Mouse (Mus musculus): ENCODE results near the gene Samd15. TPM values are rescaled to one million over a fixed set of nuclear protein-coding genes. Genes with fewer than 3 reads are reported as not detected.
"Not testable (repeated sequence)": the region's sequence is repeated elsewhere in the genome, so short reads cannot be mapped to it uniquely, and the experiment has no call there.

Samd15 gene
- polyA plus RNA-seq, 1 experiment from 2014 or later, result 2.5 TPM

DNA sequence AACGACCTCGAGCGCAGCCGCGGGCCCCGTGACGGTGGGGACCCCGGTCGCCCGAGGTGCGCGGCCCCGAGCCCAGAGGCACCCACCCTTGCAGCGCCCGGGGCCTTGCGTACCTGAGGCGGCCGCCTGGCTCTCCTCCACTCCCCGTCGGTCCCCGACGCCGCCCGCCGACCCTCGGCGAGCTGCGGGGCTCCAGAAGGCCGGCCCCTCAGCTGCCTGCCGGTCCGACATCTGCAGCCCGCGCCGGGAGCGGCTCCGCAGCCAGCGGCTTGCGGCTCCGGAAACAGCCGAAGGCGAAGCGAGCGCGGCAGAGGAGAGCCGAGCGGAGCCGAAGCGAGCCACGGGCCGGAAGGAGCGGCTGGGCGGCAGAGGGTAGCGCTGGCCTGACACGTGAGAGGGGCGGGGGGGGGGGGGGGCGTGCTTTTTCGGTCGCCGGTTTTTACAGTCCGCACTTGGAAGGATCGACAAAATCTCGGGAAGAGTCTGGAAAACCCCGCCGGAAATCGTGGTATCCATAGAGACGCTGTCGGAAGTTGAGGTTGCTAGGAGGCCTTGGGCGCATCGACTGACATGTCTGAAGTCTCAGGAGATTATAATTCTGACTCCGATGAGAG is 557 bp downstream of the Samd15 start, which contains the start of gene Tmed8:
TSS of gene Tmed8 (minus strand) at position 482 of the 614 bp plus-strand sequence.
- Histone ChIP-seq H3K27me3 (replicated peaks) (no peaks in the 10 kb centered on the region), H3K9me3 (replicated peaks) (no peaks in the 10 kb centered on the region), H3K9ac (replicated peaks) (peak within 1 kb of the TSS; percentile 84), H3K27ac (replicated peaks) (peak within 1 kb of the TSS; percentile 90), H3K4me2 (peak within 1 kb of the TSS; percentile 79), H3K4me1 (peaks cover 15% of the 10 kb centered on the region), H3K4me3 (replicated peaks) (peak within 1 kb of the TSS; percentile 65), H3K36me3 (no peaks in the 10 kb centered on the region)
- peak; percentile 95 for ATAC-seq (ENCODE audit: low FRiP score)
- WGBS, result under 1% methylated on average over 61 of the region's 70 CpGs

GRCm38 (mm10) chr12:87201694-87202093 is 2.2 kb downstream of the Samd15 start:
- no peak overlapping the region for H3K9ac ChIP-seq (replicated peaks)
- WGBS, result 71% methylated on average over 5 of the region's 5 CpGs

GRCm38 (mm10) chr12:87205789-87206188 is 6.3 kb downstream of the Samd15 start:
- not testable (repeated sequence) for H3K9ac ChIP-seq (replicated peaks); H3K27ac ChIP-seq (replicated peaks); H3K4me3 ChIP-seq (replicated peaks); ATAC-seq (ENCODE audit: low FRiP score); H3K4me1 ChIP-seq; H3K4me2 ChIP-seq; H3K36me3 ChIP-seq; H3K27me3 ChIP-seq (replicated peaks); H3K9me3 ChIP-seq (replicated peaks)
- 95% methylated on average over 5 of the region's 5 CpGs for WGBS

More at GRCm38 (mm10) chr12:87201694-87202093, 2.2 kb downstream of the Samd15 start:
- no peak for ATAC-seq (ENCODE audit: low FRiP score)
- Histone ChIP-seq H3K4me3 (replicated peaks) (no peak overlapping the region), H3K4me1 (peaks cover 15% of the 10 kb centered on the region), H3K4me2 (no peak overlapping the region), H3K9me3 (replicated peaks) (no peaks in the 10 kb centered on the region), H3K27ac (replicated peaks) (no peak overlapping the region), H3K36me3 (no peaks in the 10 kb centered on the region), H3K27me3 (replicated peaks) (no peaks in the 10 kb centered on the region)

- Histone ChIP-seq H3K4me1 (no peaks in the 10 kb centered on the region), H3K36me3 (no peaks in the 10 kb centered on the region), H3K27ac (replicated peaks) (no peak overlapping the region), H3K9ac (replicated peaks) (no peak overlapping the region), H3K9me3 (replicated peaks) (no peaks in the 10 kb centered on the region), H3K4me3 (replicated peaks) (no peak overlapping the region), H3K4me2 (no peak overlapping the region), H3K27me3 (replicated peaks) (no peaks in the 10 kb centered on the region)
- ATAC-seq (ENCODE audit: low FRiP score), result no peak
- 60% methylated on average over 2 of the region's 2 CpGs for WGBS
Observed at GRCm38 (mm10) chr12:87212844-87213606, 13.5 kb downstream of the Samd15 start.

GRCm38 (mm10) chr12:87216053-87216452 is 16.5 kb downstream of the Samd15 start:
- no peak overlapping the region for H3K4me3 ChIP-seq (replicated peaks)
- no peak for ATAC-seq (ENCODE audit: low FRiP score)
- H3K27ac ChIP-seq (replicated peaks), result no peak overlapping the region
- no peak overlapping the region for H3K4me2 ChIP-seq
- no peaks in the 10 kb centered on the region for H3K4me1 ChIP-seq
- no peaks in the 10 kb centered on the region for H3K9me3 ChIP-seq (replicated peaks)
- 73% methylated on average over 2 of the region's 2 CpGs for WGBS
- H3K9ac ChIP-seq (replicated peaks), result no peak overlapping the region
- H3K36me3 ChIP-seq, result no peaks in the 10 kb centered on the region
- no peaks in the 10 kb centered on the region for H3K27me3 ChIP-seq (replicated peaks)

DNA sequence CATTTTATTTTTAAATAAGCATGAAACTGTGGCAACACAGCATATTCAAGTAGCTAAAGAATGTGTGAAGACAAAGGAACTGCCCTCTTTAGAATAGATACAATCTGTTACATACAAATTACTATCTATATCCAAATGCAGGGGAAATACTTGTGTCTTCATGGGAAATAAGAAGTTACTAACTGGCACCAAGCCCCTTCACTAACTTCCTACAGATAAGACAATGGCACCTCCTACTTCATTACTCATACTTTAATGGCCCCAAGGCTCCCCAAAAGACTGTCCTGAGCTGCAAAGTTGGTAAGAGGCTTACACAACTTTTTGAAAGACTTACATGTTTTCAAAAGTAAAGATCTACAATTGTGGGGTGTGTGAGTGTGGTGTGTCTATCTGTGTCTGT is 18.1 kb downstream of the Samd15 start:
- Histone ChIP-seq H3K4me1 (no peaks in the 10 kb centered on the region), H3K9me3 (replicated peaks) (no peaks in the 10 kb centered on the region), H3K27ac (replicated peaks) (no peak overlapping the region), H3K4me3 (replicated peaks) (no peak overlapping the region), H3K27me3 (replicated peaks) (no peaks in the 10 kb centered on the region), H3K36me3 (no peaks in the 10 kb centered on the region), H3K4me2 (no peak overlapping the region), H3K9ac (replicated peaks) (no peak overlapping the region)
- ATAC-seq (ENCODE audit: low FRiP score), result no peak

GRCm38 (mm10) chr12:87219362-87219761 is 19.8 kb downstream of the Samd15 start:
- 73% methylated on average over 7 of the region's 7 CpGs for WGBS
- H3K4me3 ChIP-seq (replicated peaks), result no peak overlapping the region
- no peak overlapping the region for H3K9ac ChIP-seq (replicated peaks)
- H3K27ac ChIP-seq (replicated peaks), result no peak overlapping the region
- no peak for ATAC-seq (ENCODE audit: low FRiP score)
- H3K36me3 ChIP-seq, result no peaks in the 10 kb centered on the region
- no peaks in the 10 kb centered on the region for H3K27me3 ChIP-seq (replicated peaks)
- H3K9me3 ChIP-seq (replicated peaks), result no peaks in the 10 kb centered on the region
- H3K4me1 ChIP-seq, result no peaks in the 10 kb centered on the region
- no peak overlapping the region for H3K4me2 ChIP-seq

DNA sequence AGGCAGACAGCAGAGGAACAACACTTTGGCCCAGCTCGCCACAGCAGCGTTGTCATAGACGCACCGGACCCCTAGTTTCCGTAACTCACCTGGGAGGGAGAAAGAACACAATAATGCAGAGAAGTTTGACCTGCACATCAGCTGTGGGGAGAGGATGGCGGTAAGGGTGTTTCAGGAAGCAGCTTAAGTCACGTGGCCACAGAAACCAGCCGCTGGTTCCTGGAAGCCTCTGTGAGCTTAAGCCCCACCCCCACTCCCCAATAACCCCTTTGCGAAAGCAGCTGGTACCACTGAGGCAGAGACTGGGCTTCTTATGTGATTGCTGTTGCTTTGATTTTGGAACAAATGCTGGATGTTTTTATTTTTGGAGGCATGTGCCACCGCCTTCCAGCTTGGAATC is 25.4 kb downstream of the Samd15 start:
- H3K4me3 ChIP-seq (replicated peaks), result no peak overlapping the region
- WGBS, result 80% methylated on average over 10 of the region's 10 CpGs
- ATAC-seq (ENCODE audit: low FRiP score), result no peak
- no peaks in the 10 kb centered on the region for H3K4me1 ChIP-seq
- H3K27ac ChIP-seq (replicated peaks), result no peak overlapping the region
- no peaks in the 10 kb centered on the region for H3K27me3 ChIP-seq (replicated peaks)
- H3K9ac ChIP-seq (replicated peaks), result no peak overlapping the region
- H3K4me2 ChIP-seq, result no peak overlapping the region
- no peaks in the 10 kb centered on the region for H3K36me3 ChIP-seq
- H3K9me3 ChIP-seq (replicated peaks), result no peaks in the 10 kb centered on the region

DNA sequence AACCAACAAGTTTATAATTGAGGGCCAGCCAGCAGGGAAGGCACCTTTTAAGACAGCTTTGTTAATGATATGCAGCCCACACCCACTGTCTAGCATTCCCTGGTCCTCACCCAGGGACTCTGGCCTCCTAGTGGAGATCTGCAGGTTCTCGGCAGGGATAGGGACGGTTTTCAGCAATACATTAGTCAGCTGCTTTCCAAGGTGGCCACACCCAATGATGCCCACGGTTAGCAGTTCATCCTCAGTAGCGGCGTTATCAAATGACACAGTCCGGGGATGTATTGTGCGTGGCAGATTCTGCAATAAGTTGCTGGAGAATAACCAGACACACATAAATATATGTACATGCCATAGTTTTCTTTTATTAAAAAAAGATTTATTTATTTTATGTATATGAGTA is 27.3 kb downstream of the Samd15 start:
- ATAC-seq (ENCODE audit: low FRiP score), result no peak

DNA sequence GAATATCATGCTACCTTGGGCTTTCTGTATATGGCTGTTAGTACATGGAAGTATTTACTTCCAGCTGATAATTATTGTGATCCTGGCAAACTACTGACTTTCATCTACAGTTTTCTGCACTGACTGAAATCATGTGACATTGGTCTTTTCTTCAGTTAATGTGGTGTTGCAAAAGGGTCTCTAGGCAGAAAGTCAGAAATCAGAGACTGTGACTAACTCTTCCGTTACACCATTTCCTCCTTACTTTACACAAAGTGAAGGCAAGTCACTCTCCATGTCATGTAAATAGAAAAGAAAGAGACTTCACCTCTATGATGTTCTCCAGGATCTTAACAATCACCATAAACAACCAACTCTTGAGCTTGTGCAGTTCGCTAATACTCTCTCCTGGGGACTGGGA is 30.1 kb downstream of the Samd15 start:
- Histone ChIP-seq H3K36me3 (no peaks in the 10 kb centered on the region), H3K4me3 (replicated peaks) (no peak overlapping the region), H3K9me3 (replicated peaks) (no peaks in the 10 kb centered on the region), H3K27me3 (replicated peaks) (no peaks in the 10 kb centered on the region), H3K4me2 (no peak overlapping the region), H3K27ac (replicated peaks) (no peak overlapping the region), H3K4me1 (no peaks in the 10 kb centered on the region), H3K9ac (replicated peaks) (no peak overlapping the region)
- ATAC-seq (ENCODE audit: low FRiP score), result no peak
- WGBS, result 86% methylated on average over 2 of the region's 2 CpGs

More for the DNA sequence above, 27.3 kb downstream of the Samd15 start:
- no peak overlapping the region for H3K9ac ChIP-seq (replicated peaks)
- no peak overlapping the region for H3K4me2 ChIP-seq
- no peak overlapping the region for H3K4me3 ChIP-seq (replicated peaks)
- no peaks in the 10 kb centered on the region for H3K27me3 ChIP-seq (replicated peaks)
- no peaks in the 10 kb centered on the region for H3K36me3 ChIP-seq
- WGBS, result 75% methylated on average over 7 of the region's 7 CpGs
- H3K27ac ChIP-seq (replicated peaks), result no peak overlapping the region
- no peaks in the 10 kb centered on the region for H3K9me3 ChIP-seq (replicated peaks)
- H3K4me1 ChIP-seq, result no peaks in the 10 kb centered on the region

DNA sequence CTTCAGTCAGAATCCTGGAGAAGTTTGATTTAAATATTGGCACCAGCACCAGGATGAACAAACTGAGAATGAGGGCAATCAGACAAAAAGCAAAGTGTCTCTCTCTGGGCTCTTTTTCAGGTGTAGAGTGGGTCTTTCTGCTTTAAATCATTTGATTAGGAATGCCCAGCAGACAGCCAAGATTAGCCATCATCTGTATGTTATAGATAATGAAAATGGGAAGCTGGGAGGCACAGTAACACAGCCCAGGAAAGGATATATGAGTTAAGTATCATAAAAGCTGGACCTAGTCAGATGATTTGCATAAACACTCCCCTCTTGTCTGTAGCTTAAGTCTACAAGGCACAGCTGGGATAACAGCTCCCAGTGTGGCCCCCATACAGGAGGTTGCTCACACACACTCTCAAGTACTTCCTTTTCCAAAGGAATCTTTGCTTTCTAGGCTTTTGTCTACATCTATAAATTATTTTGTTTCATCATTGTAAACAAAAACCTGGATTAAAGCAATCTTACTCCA is 30.9 kb downstream of the Samd15 start:
- ATAC-seq (ENCODE audit: low FRiP score), result no peak
- Histone ChIP-seq H3K4me1 (no peaks in the 10 kb centered on the region), H3K36me3 (no peaks in the 10 kb centered on the region), H3K27ac (replicated peaks) (no peak overlapping the region), H3K9me3 (replicated peaks) (no peaks in the 10 kb centered on the region), H3K4me3 (replicated peaks) (no peak overlapping the region), H3K27me3 (replicated peaks) (no peaks in the 10 kb centered on the region), H3K4me2 (no peak overlapping the region), H3K9ac (replicated peaks) (no peak overlapping the region)

DNA sequence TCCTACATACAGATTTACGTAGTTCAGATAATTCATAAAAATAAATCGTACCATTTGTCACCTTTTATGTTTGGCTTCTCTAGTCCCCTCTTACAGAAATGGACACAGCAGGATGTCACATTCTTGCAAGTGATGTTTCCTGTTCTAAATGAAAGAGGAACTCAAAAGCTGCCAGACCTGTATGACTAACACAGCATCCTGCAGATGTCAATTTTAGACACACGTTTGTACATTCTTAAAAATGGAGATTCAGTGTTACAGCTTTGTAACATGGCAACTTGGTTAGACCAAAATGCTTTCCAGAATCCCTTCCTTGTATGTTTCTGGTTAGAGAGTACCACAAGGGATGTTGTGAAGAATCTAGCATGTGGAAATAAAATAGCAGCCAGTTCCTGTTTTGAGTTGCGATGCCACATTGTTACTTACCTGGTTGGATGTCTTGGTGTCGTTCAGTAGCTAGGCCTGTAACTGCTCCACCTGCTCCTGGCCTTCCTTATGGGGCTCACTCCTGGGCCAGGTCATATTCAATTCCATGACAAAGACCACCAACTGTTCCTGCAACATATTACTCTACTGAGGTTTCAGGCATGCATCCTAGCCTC is 37.5 kb downstream of the Samd15 start:
- no peaks in the 10 kb centered on the region for H3K27me3 ChIP-seq (replicated peaks)
- H3K4me2 ChIP-seq, result no peak overlapping the region
- 84% methylated on average over 5 of the region's 5 CpGs for WGBS

More for the DNA sequence above, 37.5 kb downstream of the Samd15 start:
- Histone ChIP-seq H3K36me3 (peaks cover 45% of the 10 kb centered on the region), H3K9ac (replicated peaks) (no peak overlapping the region), H3K9me3 (replicated peaks) (no peaks in the 10 kb centered on the region), H3K27ac (replicated peaks) (no peak overlapping the region), H3K4me1 (no peaks in the 10 kb centered on the region), H3K4me3 (replicated peaks) (no peak overlapping the region)
- no peak for ATAC-seq (ENCODE audit: low FRiP score)
